Mouse (Mus musculus) CH12.LX (cell line): ENCODE results near the gene Arhgef25.

Experiments used
- CTCF ChIP-seq, 2 experiments: IDR thresholded peaks in 1 of 2; conservative IDR thresholded peaks in 1 of 2; 2 replicates each; pipeline ENCODE4 v1.5.1; 2011 to 2012; ENCODE audit warnings: low read depth in 2 of 2, low read length in 2 of 2, improper control_type of control experiment in 1 of 2, inconsistent platforms in 1 of 2, mild to moderate bottlenecking in 1 of 2, moderate library complexity in 1 of 2
- GABPA ChIP-seq: IDR thresholded peaks from 2 replicates; pipeline ENCODE4 v1.6.1; 2012; ENCODE audit warnings: low read depth, low read length, improper control_type of control experiment, inconsistent platforms; ENCODE audit not compliant: insufficient replicate concordance
- MAZ ChIP-seq: IDR thresholded peaks from 2 replicates; pipeline ENCODE4 v1.6.1; 2012; ENCODE audit warnings: low read depth, mild to moderate bottlenecking, inconsistent platforms, low read length, improper control_type of control experiment, moderate library complexity
- MYC ChIP-seq: IDR thresholded peaks from 2 replicates; pipeline ENCODE4 v1.6.1; 2011; ENCODE audit warnings: low read depth, mild to moderate bottlenecking, improper control_type of control experiment, low read length
- NELFE ChIP-seq: IDR thresholded peaks from 2 replicates; pipeline ENCODE4 v1.6.1; 2011; ENCODE audit warnings: low read depth, low read length, improper control_type of control experiment
- POLR2A ChIP-seq: IDR thresholded peaks from 2 replicates; pipeline ENCODE4 v1.6.1; 2011; ENCODE audit warnings: low read depth, mild to moderate bottlenecking, improper control_type of control experiment, low read length
- TBP ChIP-seq: conservative IDR thresholded peaks from 2 replicates; pipeline ENCODE4 v1.6.1; 2011; ENCODE audit warnings: low read depth, low read length, improper control_type of control experiment
- TCF12 ChIP-seq: IDR thresholded peaks from 2 replicates; pipeline ENCODE4 v1.6.1; 2014; ENCODE audit warnings: low read depth, mild to moderate bottlenecking, inconsistent platforms, low read length, improper control_type of control experiment

DNA sequence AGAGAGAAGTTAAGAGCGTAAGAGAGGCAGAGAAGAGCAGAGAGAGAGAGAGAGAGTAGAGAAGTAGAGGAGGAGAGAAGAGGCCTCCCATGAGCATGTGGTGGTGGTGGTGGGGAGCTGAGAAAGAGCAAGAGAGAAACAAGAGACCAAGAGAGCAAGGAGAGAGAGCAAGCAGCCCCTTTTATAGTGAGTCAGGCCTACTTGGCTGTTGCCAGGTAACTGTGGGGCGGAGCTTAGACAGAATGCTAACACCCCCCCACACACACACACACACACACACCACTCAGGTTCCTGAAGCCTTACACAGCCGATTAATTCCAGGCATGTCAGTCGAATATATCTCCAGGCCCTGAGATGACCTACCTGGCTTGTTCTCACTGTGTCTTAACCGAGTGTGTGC is 44.6 kb downstream of the Arhgef25 start:
- TF ChIP-seq GABPA (no peak), TCF12 (no peak), CTCF (conservative IDR thresholded peaks at IDR 0.05 in 1 of 2, IDR thresholded peaks at IDR 0.05 in 1 of 2; ENCODE audit: low read depth in 2 of 2, low read length in 2 of 2) (no peak), MAZ (no peak), POLR2A (no peak), TBP (no peak), MYC (no peak), NELFE (no peak)
